Mouse (Mus musculus): Measurements from ENCODE around the gene Pde6d.

DNA sequence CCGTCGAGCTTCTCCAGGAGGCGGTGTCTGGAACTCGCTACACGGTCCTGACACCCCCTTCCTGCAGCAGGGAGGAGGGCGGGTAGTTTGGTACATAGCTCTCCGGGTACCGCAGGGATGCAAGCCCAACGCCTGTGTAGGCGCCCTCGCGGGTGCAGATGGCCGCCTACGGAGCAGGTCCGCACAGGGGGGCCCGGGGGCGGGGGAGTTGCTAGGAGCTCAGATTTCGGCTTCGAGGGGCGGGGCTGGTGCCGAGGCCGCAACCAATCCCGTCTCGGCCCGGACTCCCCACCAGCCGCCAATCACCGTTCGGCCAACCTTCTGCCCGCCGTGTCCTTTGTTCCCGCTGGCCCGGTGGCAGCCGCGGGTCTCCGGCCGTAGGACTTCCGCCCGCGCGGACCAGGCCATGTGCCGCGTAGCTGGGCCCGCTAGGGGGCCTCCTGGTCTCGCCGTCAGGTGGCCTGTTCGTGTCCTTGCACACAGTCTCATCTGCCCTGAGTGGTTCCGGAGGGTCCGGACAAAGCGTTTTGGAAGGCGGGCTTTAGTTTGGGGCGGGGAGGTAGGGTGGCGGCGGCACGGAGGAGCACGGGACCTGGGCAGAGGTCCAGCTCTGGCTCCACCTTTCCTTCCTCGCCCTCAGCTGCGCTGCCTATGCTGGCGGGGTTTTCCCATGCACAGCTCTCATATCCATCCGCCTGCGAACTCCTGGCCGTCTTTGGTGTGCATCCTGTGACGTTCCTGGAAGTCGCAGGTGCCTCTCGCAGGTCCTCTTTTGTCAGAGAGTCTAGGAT lies 78.3 kb downstream of the Pde6d start:
- TF ChIP-seq EP300 (IDR thresholded peaks at IDR 0.05; ENCODE audit: low read depth): peak; percentile 93
- peak; percentile 75 for TF ChIP-seq CTCF (IDR thresholded peaks at IDR 0.05; ENCODE audit: low read depth)
